8 mouse cellular contexts compared by ENCODE assay signal in the genomic region with DNA sequence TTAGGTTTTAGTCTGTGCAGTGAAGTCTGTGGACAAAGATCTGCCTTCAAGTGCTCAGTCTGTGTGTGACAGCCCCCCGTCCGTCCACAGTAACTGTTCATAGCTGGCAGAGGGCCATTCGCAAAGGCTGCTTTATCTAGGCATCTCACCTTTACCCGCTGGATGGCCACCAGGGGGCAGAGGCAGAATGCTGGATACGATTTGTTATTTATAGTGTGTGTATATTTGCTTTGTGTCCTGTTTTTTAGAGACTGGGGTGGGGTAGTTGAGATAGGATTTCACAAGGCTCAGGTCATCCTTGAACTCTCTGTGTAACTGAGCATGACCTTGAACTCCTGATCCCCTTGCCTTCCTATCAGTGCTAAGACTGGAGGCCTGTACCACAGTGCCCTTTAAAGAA. TPM values are rescaled to one million over a fixed set of nuclear protein-coding genes. Genes with fewer than 3 reads are reported as not detected.
A peak's percentile ranks its signal among the peaks of the same experiment; 100 is the strongest.
DNase-seq lines count a peak whose midpoint lies in the region; ATAC-seq lines count a peak whose summit lies in the region.

No protein-coding gene starts in this region.

- ATAC-seq in embryonic facial prominence, embryonic 12.5 days (ENCODE audit: insufficient number of reproducible peaks, insufficient read depth, low FRiP score, low TSS enrichment), result 0 out of 2 replicates have a peak, but pooled peaks have one; percentile 47
- 0 out of 2 replicates have a peak, but pooled peaks have one; percentile 8 for ATAC-seq in limb, embryonic 12.5 days (ENCODE audit: insufficient number of reproducible peaks, insufficient read depth, low FRiP score, low TSS enrichment, low read depth)
- ATAC-seq in stomach, embryonic 16.5 days (ENCODE audit: insufficient read depth, low FRiP score), result 0 out of 2 replicates have a peak, but pooled peaks have one; percentile 29

- no peaks in the 10 kb centered on the region for H3K4me1 ChIP-seq in embryonic facial prominence, embryonic 12.5 days
- 0 out of 2 replicates have a peak, but pooled peaks cover under 1% of the 10 kb centered on the region for H3K4me1 ChIP-seq in limb, embryonic 12.5 days (replicated peaks)
- no peaks in the 10 kb centered on the region for H3K4me1 ChIP-seq in stomach, embryonic 16.5 days (ENCODE audit: control insufficient read depth, insufficient read depth, low read length)

- 22% methylated on average over 5 of the region's 5 CpGs for WGBS in embryonic facial prominence, embryonic 12.5 days
- WGBS in limb, embryonic 12.5 days, result 31% methylated on average over 5 of the region's 5 CpGs
- WGBS in stomach, embryonic 16.5 days, result 18% methylated on average over 5 of the region's 5 CpGs

- no peaks in the 10 kb centered on the region for H3K27me3 ChIP-seq in embryonic facial prominence, embryonic 12.5 days
- no peaks in the 10 kb centered on the region for H3K27me3 ChIP-seq in limb, embryonic 12.5 days
- H3K27me3 ChIP-seq in stomach, embryonic 16.5 days (ENCODE audit: control insufficient read depth, insufficient read depth, low read length), result no peaks in the 10 kb centered on the region

- H3K36me3 ChIP-seq in embryonic facial prominence, embryonic 12.5 days, result no peaks in the 10 kb centered on the region
- H3K36me3 ChIP-seq in limb, embryonic 12.5 days, result no peaks in the 10 kb centered on the region
- H3K36me3 ChIP-seq in stomach, embryonic 16.5 days (ENCODE audit: control insufficient read depth, insufficient read depth, low read length), result no peaks in the 10 kb centered on the region

- H3K4me2 ChIP-seq in embryonic facial prominence, embryonic 12.5 days (replicated peaks), result no peak overlapping the region
- no peak overlapping the region for H3K4me2 ChIP-seq in limb, embryonic 12.5 days
- H3K4me2 ChIP-seq in stomach, embryonic 16.5 days (ENCODE audit: low read depth, low read length), result no peak overlapping the region

- intact Hi-C loops in heart, postnatal 36 days (cut with DNase I), result loop anchor here (1.0 to 5.0 kb wide), 3 partner anchors 18 to 163 kb away; a partner anchor contains a TSS

- H3K9ac ChIP-seq in embryonic facial prominence, embryonic 12.5 days, result no peak overlapping the region
- H3K9ac ChIP-seq in limb, embryonic 12.5 days (replicated peaks), result no peak overlapping the region
- H3K9ac ChIP-seq in stomach, embryonic 16.5 days (ENCODE audit: low read length), result no peak overlapping the region

- no peak overlapping the region for H3K4me3 ChIP-seq in embryonic facial prominence, embryonic 12.5 days
- H3K4me3 ChIP-seq in limb, embryonic 12.5 days (replicated peaks), result no peak overlapping the region
- no peak overlapping the region for H3K4me3 ChIP-seq in stomach, embryonic 16.5 days (replicated peaks; ENCODE audit: low read length)

- no peak overlapping the region for H3K27ac ChIP-seq in embryonic facial prominence, embryonic 12.5 days
- H3K27ac ChIP-seq in limb, embryonic 12.5 days, result no peak overlapping the region
- no peak overlapping the region for H3K27ac ChIP-seq in stomach, embryonic 16.5 days (ENCODE audit: low read length)

- H3K9me3 ChIP-seq in embryonic facial prominence, embryonic 12.5 days, result no peaks in the 10 kb centered on the region
- no peaks in the 10 kb centered on the region; the same call in 1 of the 2 replicates for H3K9me3 ChIP-seq in limb, embryonic 12.5 days
- H3K9me3 ChIP-seq in stomach, embryonic 16.5 days (replicated peaks; ENCODE audit: control insufficient read depth, low read length), result no peaks in the 10 kb centered on the region

- peak; percentile 55 to 57 for DNase-seq in left cerebral cortex, adult 18-20 months (ENCODE audit: low spot score in 2 of 2)
- no peak for DNase-seq in left cerebral cortex, adult 8-10 months (ENCODE audit: low spot score in 2 of 2)
- peak; percentile 86 for DNase-seq in adrenal gland, postnatal 14 days
- peak; percentile 67 to 76 for DNase-seq in heart, postnatal 36 days
- DNase-seq in naive thymus-derived CD4-positive, alpha-beta T cell, adult 2 months (ENCODE audit: low read depth), result peak; percentile 65

RNA-seq across cellular contexts. Expression of a gene that starts 1.8 kb away (rescaled TPM):
- total RNA-seq in left cerebral cortex, adult 18-20 months (2021), result 100 to 1,000 TPM; 241 to 243 TPM
- total RNA-seq in left cerebral cortex, adult 8-10 months (2022), result 100 to 1,000 TPM; 221 to 258 (median 249) TPM
- total RNA-seq in adrenal gland, postnatal 14 days (2021), result 133 and 148 TPM in 2 replicates
- 299 TPM in 2 replicates for polyA plus RNA-seq in embryonic facial prominence, embryonic 12.5 days (2016; fragmentation: Nextera tagmentation; extraction: Ambion mirVana)
- 100 to 1,000 TPM; 225 to 237 TPM for total RNA-seq in heart, postnatal 36 days (2021)
- 294 and 296 TPM in 2 replicates for polyA plus RNA-seq in limb, embryonic 12.5 days (2016; fragmentation: Nextera tagmentation; extraction: Ambion mirVana)
- 200 and 218 TPM in 2 replicates for polyA plus RNA-seq in stomach, embryonic 16.5 days (2015; fragmentation: Nextera tagmentation; extraction: Ambion mirVana)

RNA-seq across cellular contexts. Expression of a gene that starts 36.6 kb away (rescaled TPM):
- total RNA-seq in left cerebral cortex, adult 18-20 months (2021), result 1 to 10 TPM; 3.0 to 3.6 TPM
- 1 to 10 TPM; 2.2 to 5.3 (median 3.0) TPM for total RNA-seq in left cerebral cortex, adult 8-10 months (2022)
- 61.0 and 61.5 TPM in 2 replicates for total RNA-seq in adrenal gland, postnatal 14 days (2021)
- 16.7 and 18.7 TPM in 2 replicates for polyA plus RNA-seq in embryonic facial prominence, embryonic 12.5 days (2016; fragmentation: Nextera tagmentation; extraction: Ambion mirVana)
- total RNA-seq in heart, postnatal 36 days (2021), result 10 to 100 TPM; 35.7 to 37.9 TPM
- polyA plus RNA-seq in limb, embryonic 12.5 days (2016; fragmentation: Nextera tagmentation; extraction: Ambion mirVana), result 16.4 and 18.3 TPM in 2 replicates
- polyA plus RNA-seq in stomach, embryonic 16.5 days (2015; fragmentation: Nextera tagmentation; extraction: Ambion mirVana), result 20.4 and 22.9 TPM in 2 replicates

Comparison
In these comparisons a context has a peak if more than half of its experiments do, and no peak if none do; other contexts are left out.
1. DNase-seq: peak in left cerebral cortex, adult 18-20 months (2 of 2), adrenal gland, postnatal 14 days (single experiment), heart, postnatal 36 days (2 of 2) and naive thymus-derived CD4-positive, alpha-beta T cell, adult 2 months (single experiment); none in left cerebral cortex, adult 8-10 months (0 of 2).
2. Peak in every context shown above with its lines, with median percentiles within 50 percentile points of each other: ATAC-seq.